Mouse (Mus musculus) naive thymus-derived CD4-positive, alpha-beta T cell, adult 2 months (primary cell): Measurements from ENCODE around the gene Pdia4.
"Not testable (repeated sequence)": the region's sequence is repeated elsewhere in the genome, so short reads cannot be mapped to it uniquely, and the experiment has no call there.

Source experiments
- DNase-seq: peaks from one replicate; pipeline ENCODE4 v3.0.0-alpha.2; 2011; ENCODE audit warnings: low read depth

Gene Pdia4

GRCm38 (mm10) chr6:47759406-47759805 lies 53.8 kb downstream of the Pdia4 start:
- DNase-seq, result not testable (repeated sequence)

- not testable (repeated sequence) for DNase-seq
Observed at GRCm38 (mm10) chr6:47757849-47758248, 55.4 kb downstream of the Pdia4 start.

GRCm38 (mm10) chr6:47757429-47757828 lies 55.8 kb downstream of the Pdia4 start:
- not testable (repeated sequence) for DNase-seq

GRCm38 (mm10) chr6:47753144-47753543 lies 60.1 kb downstream of the Pdia4 start:
- DNase-seq, result not testable (repeated sequence)

- DNase-seq, result not testable (repeated sequence)
Observed at GRCm38 (mm10) chr6:47748306-47748705, 64.9 kb downstream of the Pdia4 start.

GRCm38 (mm10) chr6:47747886-47748285 lies 65.3 kb downstream of the Pdia4 start:
- not testable (repeated sequence) for DNase-seq
